Mouse (Mus musculus) hindbrain, embryonic 14.5 days (tissue): ENCODE data around the gene Vmn1r207-ps. TPM values are rescaled to one million over a fixed set of nuclear protein-coding genes. Genes with fewer than 3 reads are reported as not detected.
"Not testable (repeated sequence)": the region's sequence is repeated elsewhere in the genome, so short reads cannot be mapped to it uniquely, and the experiment has no call there.

Source experiments
- ATAC-seq: fragments of 200-750 bp; cut with Nextera tagmentation; 2 replicates; pipeline ENCODE4 v1.8.0; 2017; ENCODE audit warnings: moderate number of reproducible peaks, mild to moderate bottlenecking, moderate TSS enrichment, moderate library complexity; ENCODE audit not compliant: low FRiP score
- DNase-seq: peaks from one replicate; pipeline ENCODE4 v3.0.0-alpha.2; 2015; ENCODE audit warnings: low spot score
- H3K27ac ChIP-seq: fragments of 300-500 bp; sonication (generic); 2 replicates; pipeline ENCODE4 v1.5.1; 2014; ENCODE audit warnings: mild to moderate bottlenecking, moderate library complexity
- H3K27me3 ChIP-seq: fragments of 300-500 bp; sonication (generic); 2 replicates; pipeline ENCODE4 v1.6.1; 2014; ENCODE audit warnings: mild to moderate bottlenecking, low read length, mixed read lengths; ENCODE audit not compliant: control insufficient read depth, insufficient read depth
- H3K36me3 ChIP-seq: fragments of 300-500 bp; sonication (generic); replicated peaks from 2 replicates; pipeline ENCODE4 v1.6.1; 2014; ENCODE audit not compliant: control insufficient read depth, insufficient read depth
- H3K4me1 ChIP-seq: fragments of 300-500 bp; sonication (generic); replicated peaks from 2 replicates; pipeline ENCODE4 v1.6.1; 2014; ENCODE audit warnings: antibody characterized with exemption, low read length, mixed read lengths; ENCODE audit not compliant: control insufficient read depth, insufficient read depth
- H3K4me2 ChIP-seq: fragments of 300-500 bp; sonication (generic); replicated peaks from 2 replicates; pipeline ENCODE4 v1.6.1; 2014; ENCODE audit warnings: mild to moderate bottlenecking, moderate library complexity
- H3K4me3 ChIP-seq: fragments of 300-500 bp; sonication (generic); replicated peaks from 2 replicates; pipeline ENCODE4 v1.5.1; 2014; ENCODE audit warnings: mild to moderate bottlenecking, low read length
- H3K9ac ChIP-seq: fragments of 300-500 bp; sonication (generic); 2 replicates; pipeline ENCODE4 v1.6.1; 2014
- H3K9me3 ChIP-seq: fragments of 300-500 bp; sonication (generic); 2 replicates; pipeline ENCODE4 v1.6.1; 2016; ENCODE audit warnings: low read length; ENCODE audit not compliant: control insufficient read depth
- WGBS: fragments of 180-500 bp; shearing (Covaris S2); extraction: QIAGEN DNeasy Blood & Tissue Kit; methylation state at CpG from one replicate; pipeline ENCODE4 v1.1.7; 2014; 5-methylcytosine and 5-hydroxymethylcytosine counted together
- polyA plus RNA-seq: library from polyadenylated mRNA; unstranded; fragments of >200 nt; fragmentation: Nextera tagmentation; extraction: Ambion mirVana; gene quantifications from 2 replicates; pipeline ENCODE4 v1.2.1, GENCODE M21; 2014

Gene Vmn1r207-ps
- not detected in 2 replicates for polyA plus RNA-seq

GRCm38 (mm10) chr13:22729529-22729928 lies at the start of gene Vmn1r207-ps:
Gene Vmn1r207-ps, minus strand, starts transcription at chr13:22729629.
- not testable (repeated sequence) for H3K27ac ChIP-seq, DNase-seq, H3K9me3 ChIP-seq, H3K4me1 ChIP-seq, H3K4me3 ChIP-seq, H3K9ac ChIP-seq, H3K36me3 ChIP-seq, ATAC-seq, H3K27me3 ChIP-seq, H3K4me2 ChIP-seq

GRCm38 (mm10) chr13:22777300-22777699 lies 47.9 kb upstream of the Vmn1r207-ps start, which contains the start of gene Vmn1r208:
Gene Vmn1r208, minus strand, starts transcription at chr13:22777400.
- H3K4me1 ChIP-seq, H3K9me3 ChIP-seq, H3K27me3 ChIP-seq, H3K36me3 ChIP-seq, DNase-seq, H3K4me3 ChIP-seq, H3K4me2 ChIP-seq, H3K9ac ChIP-seq, H3K27ac ChIP-seq, ATAC-seq: not testable (repeated sequence)
- WGBS, result no CpG with 5 or more reads among the region's 7 CpGs

- H3K4me3 ChIP-seq, H3K9me3 ChIP-seq, DNase-seq, H3K36me3 ChIP-seq, H3K9ac ChIP-seq, H3K27me3 ChIP-seq, ATAC-seq, H3K4me2 ChIP-seq, H3K27ac ChIP-seq, H3K4me1 ChIP-seq: not testable (repeated sequence)
- 86% methylated on average over 1 of the region's 2 CpGs for WGBS
Measured at GRCm38 (mm10) chr13:22771592-22771991, 42.2 kb upstream of the Vmn1r207-ps start.

- no peaks in the 10 kb centered on the region for H3K4me1 ChIP-seq
- no peak overlapping the region for H3K27ac ChIP-seq
- H3K4me2 ChIP-seq, result no peak overlapping the region
- no peak overlapping the region for H3K9ac ChIP-seq
- no peaks in the 10 kb centered on the region for H3K27me3 ChIP-seq
- no peaks in the 10 kb centered on the region for H3K9me3 ChIP-seq
- ATAC-seq, result no peak
- DNase-seq, result peak; percentile 28
- H3K36me3 ChIP-seq, result no peaks in the 10 kb centered on the region
- no peak overlapping the region for H3K4me3 ChIP-seq
Measured at GRCm38 (mm10) chr13:22747524-22747923, 18.1 kb upstream of the Vmn1r207-ps start.

- not testable (repeated sequence) for H3K27ac ChIP-seq, H3K9me3 ChIP-seq, H3K4me3 ChIP-seq, DNase-seq, H3K36me3 ChIP-seq, H3K9ac ChIP-seq, H3K4me2 ChIP-seq, H3K4me1 ChIP-seq, ATAC-seq, H3K27me3 ChIP-seq
Measured at GRCm38 (mm10) chr13:22706947-22707346, 22.5 kb downstream of the Vmn1r207-ps start.

DNA sequence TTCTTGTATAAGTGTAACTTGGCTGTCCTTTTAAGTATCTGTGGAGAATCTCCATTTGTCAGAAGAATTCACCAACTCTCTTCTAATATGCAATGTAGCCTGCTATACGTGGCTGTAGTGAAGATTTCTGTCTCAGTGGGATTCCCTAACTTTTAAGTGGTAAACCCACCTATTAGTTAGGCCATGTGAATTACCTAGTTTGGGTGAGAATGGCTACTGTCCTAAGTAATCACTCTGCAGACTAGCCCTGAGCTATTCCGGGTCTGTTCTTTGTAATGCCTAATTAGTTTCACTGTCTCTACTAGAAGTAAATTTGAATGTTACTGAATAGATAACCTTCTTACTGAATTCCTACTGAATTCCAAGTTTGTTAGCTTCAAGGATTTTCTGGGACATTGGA lies 26.5 kb downstream of the Vmn1r207-ps start:
- WGBS, result 45% methylated on average over 2 of the region's 2 CpGs
- H3K9me3 ChIP-seq, H3K4me2 ChIP-seq, H3K9ac ChIP-seq, H3K4me1 ChIP-seq, DNase-seq, H3K27me3 ChIP-seq, H3K4me3 ChIP-seq, H3K36me3 ChIP-seq, ATAC-seq, H3K27ac ChIP-seq: not testable (repeated sequence)

Other genes with a start within 250 kb of the Vmn1r207-ps start
- gene Vmn1r202, start 224.2 kb downstream of the Vmn1r207-ps start, polyA plus RNA-seq, result not detected in 2 replicates
- gene Vmn1r203, start 211.5 kb downstream of the Vmn1r207-ps start, polyA plus RNA-seq, result not detected in 2 replicates
- not detected in 2 replicates for gene Vmn1r204, start 176.4 kb downstream of the Vmn1r207-ps start, polyA plus RNA-seq
- gene Vmn1r205, start 136.6 kb downstream of the Vmn1r207-ps start, polyA plus RNA-seq, result not detected in 2 replicates
- not detected in 2 replicates for gene Vmn1r206, start 105.4 kb downstream of the Vmn1r207-ps start, polyA plus RNA-seq
- gene Vmn1r208, start 47.8 kb upstream of the Vmn1r207-ps start, polyA plus RNA-seq, result not detected in 2 replicates
- gene Vmn1r209, start 80.1 kb upstream of the Vmn1r207-ps start, polyA plus RNA-seq, result not detected in 2 replicates
- not detected in 2 replicates for gene Vmn1r210, start 101.7 kb upstream of the Vmn1r207-ps start, polyA plus RNA-seq
- not detected in 2 replicates for gene Vmn1r211, start 127.9 kb upstream of the Vmn1r207-ps start, polyA plus RNA-seq
- not detected in 2 replicates for gene Vmn1r212, start 154.6 kb upstream of the Vmn1r207-ps start, polyA plus RNA-seq